Comparison of ENCODE assay signal across 9 mouse cellular contexts in the genomic region with DNA sequence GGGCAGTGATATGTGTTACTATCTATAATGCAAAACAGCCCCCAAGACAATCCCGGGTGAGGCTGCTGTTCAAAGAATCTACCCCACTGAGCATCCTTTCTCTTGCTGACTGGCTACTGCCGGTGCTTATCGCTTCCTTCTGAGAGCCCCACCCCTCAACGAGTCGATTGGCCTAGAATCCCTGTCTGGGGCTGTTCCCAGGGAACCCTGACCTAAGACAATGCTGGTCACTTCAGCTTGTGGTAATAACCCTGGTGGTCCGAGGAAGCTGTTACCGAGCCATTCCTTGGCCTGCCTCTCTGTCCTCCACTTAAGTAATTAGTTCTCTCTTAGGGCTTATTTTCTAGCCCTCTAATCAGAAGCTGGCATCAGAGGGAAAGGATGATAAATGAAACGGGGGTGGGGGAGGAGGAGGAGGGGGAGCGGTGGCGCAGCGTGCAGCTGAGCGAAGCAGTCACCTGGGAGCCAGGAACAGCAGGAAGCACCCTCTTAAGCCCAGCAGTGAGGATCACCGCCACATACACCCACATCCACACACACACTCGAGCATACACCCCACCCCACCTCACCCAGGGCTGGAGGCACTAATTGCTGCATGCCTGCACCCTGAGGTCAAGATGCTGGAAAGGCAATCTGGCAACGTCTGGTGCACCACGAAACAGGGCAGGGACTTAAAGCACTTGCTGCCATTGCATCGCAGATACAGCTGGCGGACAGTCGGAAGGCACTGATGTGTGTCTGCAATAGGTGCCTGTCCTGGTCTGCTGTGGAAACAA.
DNase-seq lines count a peak whose midpoint lies in the region; ATAC-seq and TF ChIP-seq lines count a peak whose summit lies in the region.
"Had no signal": no experiment of that assay in that cellular context is flagged by ENCODE, and none has a peak within 500 bp of the region (broad histone marks: within the 10 kb centered on the region; RNA-seq: fewer than 3 reads in every experiment).

No protein-coding gene starts in this region.

- H3K9me3 ChIP-seq in hindbrain, embryonic 13.5 days, result no peaks in the 10 kb centered on the region
- H3K9me3 ChIP-seq in neural tube, embryonic 14.5 days (ENCODE audit: control insufficient read depth, low read length), result no peaks in the 10 kb centered on the region

- peak in 1 of 2 experiments; percentile 19 for DNase-seq in cerebellum, adult 2 months
- no peak for DNase-seq in cerebellum, postnatal 4 days (ENCODE audit: low spot score in 2 of 2)
- DNase-seq in lung, postnatal 10 days, result peak; percentile 18
- no peak for DNase-seq in lung, postnatal 25 days (ENCODE audit: low spot score)
- no peak for DNase-seq in yolk sac, embryonic 10.5 days (ENCODE audit: low spot score)
- no peak for DNase-seq in layer of hippocampus, adult 11-12 months (ENCODE audit: low spot score)

- TF ChIP-seq CTCF in cerebellum, adult 2 months (IDR thresholded peaks at IDR 0.05; ENCODE audit: borderline replicate concordance, insufficient read depth, low read depth, low read length), result no peak

- H3K4me3 ChIP-seq in cerebellum, adult 2 months (replicated peaks; ENCODE audit: insufficient read depth, low read depth, low read length), result peak overlapping the region; percentile 6
- peak overlapping the region; percentile 17; the same call in 1 of the 2 replicates for H3K4me3 ChIP-seq in hindbrain, embryonic 13.5 days
- H3K4me3 ChIP-seq in neural tube, embryonic 14.5 days (ENCODE audit: low read depth, low read length), result no peak overlapping the region

- 6% methylated on average over 18 of the region's 19 CpGs for WGBS in cerebellum, adult 2 months
- 15% methylated on average over 19 of the region's 19 CpGs for WGBS in hindbrain, embryonic 13.5 days
- WGBS in neural tube, embryonic 14.5 days, result 14% methylated on average over 19 of the region's 19 CpGs

- ATAC-seq in hindbrain, embryonic 13.5 days (ENCODE audit: low FRiP score), result peak; percentile 83
- peak; percentile 75; the same call in 1 of the 2 replicates for ATAC-seq in neural tube, embryonic 14.5 days (ENCODE audit: low read depth)

- H3K4me2 ChIP-seq in hindbrain, embryonic 13.5 days, result peak overlapping the region; percentile 44
- H3K4me2 ChIP-seq in neural tube, embryonic 14.5 days (ENCODE audit: low read depth, low read length), result peak overlapping the region; percentile 34; the same call in 1 of the 2 replicates

- H3K9ac ChIP-seq in hindbrain, embryonic 13.5 days, result peak overlapping the region; percentile 51; the same call in 1 of the 2 replicates
- 0 out of 2 replicates have a peak overlapping the region, but pooled peaks have one; percentile 16 for H3K9ac ChIP-seq in neural tube, embryonic 14.5 days (replicated peaks; ENCODE audit: low read depth, low read length)
- H3K9ac ChIP-seq: liver, embryonic 14.5 days had no signal

- TF ChIP-seq POLR2A in cerebellum, adult 2 months (IDR thresholded peaks at IDR 0.05; ENCODE audit: borderline replicate concordance, insufficient read depth, low read length), result no peak

- H3K27ac ChIP-seq in cerebellum, adult 2 months (ENCODE audit: insufficient read depth, low read length), result no peak overlapping the region
- H3K27ac ChIP-seq in hindbrain, embryonic 13.5 days, result peak overlapping the region; percentile 73
- H3K27ac ChIP-seq in neural tube, embryonic 14.5 days (ENCODE audit: low read depth, low read length), result no peak overlapping the region
- H3K27ac ChIP-seq: liver, embryonic 14.5 days had no signal

- no peaks in the 10 kb centered on the region for H3K36me3 ChIP-seq in hindbrain, embryonic 13.5 days
- no peaks in the 10 kb centered on the region for H3K36me3 ChIP-seq in neural tube, embryonic 14.5 days (ENCODE audit: control insufficient read depth, insufficient read depth, low read length)

- peaks cover 4% of the 10 kb centered on the region; the same call in 1 of the 2 replicates for H3K4me1 ChIP-seq in cerebellum, adult 2 months (ENCODE audit: control insufficient read depth, insufficient read depth, low read length)
- H3K4me1 ChIP-seq in hindbrain, embryonic 13.5 days (replicated peaks), result peaks cover 13% of the 10 kb centered on the region; the same call in 1 of the 2 replicates
- no peaks in the 10 kb centered on the region for H3K4me1 ChIP-seq in neural tube, embryonic 14.5 days (ENCODE audit: control insufficient read depth, insufficient read depth, low read length)

- H3K27me3 ChIP-seq in cerebellum, adult 2 months (ENCODE audit: control insufficient read depth, insufficient read depth, low read length), result no peaks in the 10 kb centered on the region
- H3K27me3 ChIP-seq in hindbrain, embryonic 13.5 days, result 0 out of 2 replicates have a peak, but pooled peaks cover 6% of the 10 kb centered on the region
- no peaks in the 10 kb centered on the region for H3K27me3 ChIP-seq in neural tube, embryonic 14.5 days (ENCODE audit: control insufficient read depth, insufficient read depth, low read length)
